Mouse (Mus musculus) stomach, embryonic 15.5 days (tissue): ENCODE results near the gene Rnf144a. TPM values are rescaled to one million over a fixed set of nuclear protein-coding genes. Genes with fewer than 3 reads are reported as not detected.
A peak's percentile ranks its signal among the peaks of the same experiment; 100 is the strongest.

Experiments
- ATAC-seq: fragments of 200-750 bp; cut with Nextera tagmentation; 2 replicates; pipeline ENCODE4 v1.8.0; 2017; ENCODE audit warnings: low read depth, moderate number of reproducible peaks, moderate TSS enrichment; ENCODE audit not compliant: insufficient read depth, low FRiP score
- H3K27ac ChIP-seq: fragments of 300-500 bp; sonication (generic); 2 replicates; pipeline ENCODE4 v1.5.1; 2015; ENCODE audit warnings: mild to moderate bottlenecking, inconsistent platforms
- H3K27me3 ChIP-seq: fragments of 300-500 bp; sonication (generic); replicated peaks from 2 replicates; pipeline ENCODE4 v1.6.1; 2015; ENCODE audit warnings: inconsistent platforms
- H3K36me3 ChIP-seq: fragments of 300-500 bp; sonication (generic); 2 replicates; pipeline ENCODE4 v1.6.1; 2015; ENCODE audit warnings: inconsistent platforms
- H3K4me1 ChIP-seq: fragments of 300-500 bp; sonication (generic); 2 replicates; pipeline ENCODE4 v1.6.1; 2015; ENCODE audit warnings: inconsistent platforms
- H3K4me2 ChIP-seq: fragments of 300-500 bp; sonication (generic); 2 replicates; pipeline ENCODE4 v1.6.1; 2015; ENCODE audit warnings: mild to moderate bottlenecking, inconsistent platforms
- H3K4me3 ChIP-seq: fragments of 300-500 bp; sonication (generic); replicated peaks from 2 replicates; pipeline ENCODE4 v1.5.1; 2015; ENCODE audit warnings: inconsistent platforms
- H3K9ac ChIP-seq: fragments of 300-500 bp; sonication (generic); 2 replicates; pipeline ENCODE4 v1.6.1; 2015; ENCODE audit warnings: inconsistent platforms
- H3K9me3 ChIP-seq: fragments of 300-500 bp; sonication (generic); 2 replicates; pipeline ENCODE4 v1.6.1; 2016; ENCODE audit warnings: inconsistent platforms
- WGBS: fragments of 180-500 bp; shearing (Covaris S2); methylation state at CpG from one replicate; pipeline ENCODE4 v1.1.7; 2015; 5-methylcytosine and 5-hydroxymethylcytosine counted together
- polyA plus RNA-seq: library from polyadenylated mRNA; unstranded; fragments of >200 nt; fragmentation: Nextera tagmentation; extraction: Ambion mirVana; gene quantifications from 2 replicates; pipeline ENCODE4 v1.2.1, GENCODE M21; 2015

Rnf144a gene
- polyA plus RNA-seq, result 19.2 and 20.0 TPM in 2 replicates

DNA sequence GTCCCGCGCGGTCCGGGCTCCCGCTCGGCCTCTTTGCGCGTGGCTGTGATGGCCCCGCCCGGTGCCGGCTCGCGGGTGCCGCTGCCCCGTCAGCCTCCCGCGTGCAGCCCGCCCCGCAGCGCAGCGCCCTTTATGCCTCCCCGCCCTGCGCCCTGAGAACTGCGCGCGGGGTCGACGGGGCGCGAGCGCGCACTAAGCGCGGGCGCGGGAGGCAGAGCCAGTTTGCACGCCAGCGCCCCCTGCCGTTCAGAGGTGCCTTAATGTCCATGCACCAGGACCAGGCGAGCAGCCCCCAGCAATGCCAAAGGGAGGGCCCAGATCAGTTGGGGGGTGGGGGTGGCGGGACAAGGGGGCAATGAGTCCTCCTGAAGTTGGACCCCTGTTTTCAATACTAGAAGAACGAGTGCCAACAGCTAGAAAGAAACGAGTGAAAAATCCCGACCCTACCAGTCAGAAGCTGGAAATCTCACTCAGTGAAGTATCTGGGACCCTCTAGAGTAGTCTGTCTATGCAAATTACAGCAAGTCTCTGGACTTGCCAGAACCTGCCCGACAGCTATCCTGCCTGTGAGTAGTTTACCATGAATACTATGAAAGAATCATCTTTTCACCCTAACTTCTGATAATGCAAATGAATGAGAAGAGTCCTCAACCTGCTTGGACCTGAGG lies at the start of gene Rnf144a:
Rnf144a (minus strand) TSS at position 151 of the 668 bp plus-strand sequence.
- peak within 1 kb of the TSS; percentile 89 for H3K4me2 ChIP-seq
- no peaks in the 10 kb centered on the region for H3K36me3 ChIP-seq
- no peaks in the 10 kb centered on the region for H3K9me3 ChIP-seq
- ATAC-seq, result peak; percentile 80; the same call in 1 of the 2 replicates
- peak within 1 kb of the TSS; percentile 83 for H3K9ac ChIP-seq
- H3K4me3 ChIP-seq, result peak within 1 kb of the TSS; percentile 95
- H3K4me1 ChIP-seq, result peaks cover 13% of the 10 kb centered on the region; the same call in 1 of the 2 replicates
- WGBS, result 2% methylated on average over 42 of the region's 45 CpGs
- H3K27ac ChIP-seq, result peak within 1 kb of the TSS; percentile 59; the same call in 1 of the 2 replicates
- H3K27me3 ChIP-seq, result no peaks in the 10 kb centered on the region

DNA sequence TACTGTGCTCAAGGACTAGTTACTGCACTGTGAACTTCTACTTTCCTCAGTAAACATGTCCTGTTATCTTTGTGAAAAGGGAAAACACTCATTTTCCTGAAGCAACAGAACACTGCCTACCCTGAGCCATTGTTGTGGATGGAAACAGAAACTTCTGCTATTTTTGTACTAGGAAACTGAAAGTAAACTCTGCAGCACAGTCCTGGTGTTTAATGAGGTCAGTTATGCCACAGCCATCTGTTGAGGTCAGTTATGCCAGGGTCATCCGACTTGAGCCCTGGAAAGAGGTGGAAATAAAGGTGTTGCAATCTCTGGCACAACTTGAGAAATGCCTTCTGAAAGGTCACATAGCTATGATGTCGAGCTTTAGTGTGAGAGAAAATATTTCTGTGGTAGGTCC lies 45.0 kb upstream of the Rnf144a start:
- no peak for ATAC-seq
- peaks cover 8% of the 10 kb centered on the region for H3K4me1 ChIP-seq
- no peaks in the 10 kb centered on the region for H3K36me3 ChIP-seq
- no peaks in the 10 kb centered on the region for H3K9me3 ChIP-seq
- no peak overlapping the region for H3K4me3 ChIP-seq
- H3K27ac ChIP-seq, result no peak overlapping the region
- H3K27me3 ChIP-seq, result no peaks in the 10 kb centered on the region
- H3K4me2 ChIP-seq, result no peak overlapping the region
- H3K9ac ChIP-seq, result no peak overlapping the region
- WGBS, result 41% methylated on average over 2 of the region's 2 CpGs

GRCm38 (mm10) chr12:26456028-26456698 lies 41.1 kb upstream of the Rnf144a start, which contains the start of gene Rsad2:
Gene Rsad2, minus strand, starts transcription at chr12:26456452.
- WGBS, result 27% methylated on average over 13 of the region's 13 CpGs
- H3K27ac ChIP-seq, result peak within 1 kb of the TSS; percentile 26; the same call in 1 of the 2 replicates

GRCm38 (mm10) chr12:26454682-26455081 lies 39.6 kb upstream of the Rnf144a start:
- 45% methylated on average over 5 of the region's 5 CpGs for WGBS
- Histone ChIP-seq H3K4me1 (peaks cover 8% of the 10 kb centered on the region), H3K27me3 (no peaks in the 10 kb centered on the region), H3K36me3 (no peaks in the 10 kb centered on the region), H3K4me2 (no peak overlapping the region), H3K4me3 (no peak overlapping the region), H3K9ac (no peak overlapping the region), H3K9me3 (no peaks in the 10 kb centered on the region), H3K27ac (no peak overlapping the region)
- no peak; the same call in 1 of the 2 replicates for ATAC-seq

More at GRCm38 (mm10) chr12:26456028-26456698, 41.1 kb upstream of the Rnf144a start, which contains the start of gene Rsad2:
- peak within 1 kb of the TSS; percentile 11 for H3K4me3 ChIP-seq
- H3K36me3 ChIP-seq, result no peaks in the 10 kb centered on the region
- no peak within 1 kb of the TSS for H3K9ac ChIP-seq
- no peaks in the 10 kb centered on the region for H3K27me3 ChIP-seq
- H3K9me3 ChIP-seq, result no peaks in the 10 kb centered on the region
- H3K4me1 ChIP-seq, result peaks cover 8% of the 10 kb centered on the region
- ATAC-seq, result peak; percentile 88
- H3K4me2 ChIP-seq, result peak within 1 kb of the TSS; percentile 46

DNA sequence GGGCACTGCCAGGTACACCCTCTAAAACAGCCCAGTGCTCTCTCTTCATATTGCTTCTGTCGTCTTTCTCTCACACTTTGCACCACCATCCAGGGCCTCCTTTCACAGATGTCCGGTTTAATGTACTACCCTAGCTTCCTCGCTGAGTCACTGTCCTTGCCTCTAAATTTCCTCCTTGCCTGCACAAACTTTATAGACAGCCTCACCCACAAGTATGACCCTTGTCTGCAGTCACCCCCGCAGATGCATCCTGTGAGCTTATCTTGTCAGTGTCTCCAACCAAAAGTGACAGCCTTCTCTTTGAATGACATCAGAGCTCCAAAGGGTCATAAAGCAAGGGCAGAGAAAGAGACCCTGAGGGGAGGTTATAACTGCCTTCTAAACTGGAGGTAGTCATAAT lies 37.9 kb upstream of the Rnf144a start:
- Histone ChIP-seq H3K27ac (no peak overlapping the region), H3K9me3 (no peaks in the 10 kb centered on the region), H3K36me3 (no peaks in the 10 kb centered on the region), H3K9ac (no peak overlapping the region), H3K4me3 (no peak overlapping the region), H3K4me2 (no peak overlapping the region), H3K4me1 (peaks cover 8% of the 10 kb centered on the region), H3K27me3 (no peaks in the 10 kb centered on the region)
- 63% methylated on average over 4 of the region's 4 CpGs for WGBS
- no peak for ATAC-seq

DNA sequence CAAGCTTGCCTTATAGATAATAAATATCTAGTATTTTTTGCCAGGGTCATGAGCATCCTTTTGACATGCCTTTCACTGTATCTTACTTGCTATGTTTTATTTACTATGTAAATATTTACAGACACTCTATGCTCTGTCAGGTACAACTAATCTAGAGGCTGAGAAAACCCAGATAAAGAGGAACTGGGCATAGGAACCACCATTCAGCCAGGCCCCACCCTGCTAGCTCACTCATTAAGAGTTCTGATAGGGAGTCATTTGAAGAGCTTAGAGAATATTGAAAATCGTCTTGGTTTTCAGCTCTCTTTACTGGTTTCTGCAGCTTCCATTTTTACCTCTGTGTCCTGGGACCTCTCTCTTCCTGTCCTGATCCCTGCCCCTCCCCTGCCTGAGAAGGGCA lies 36.1 kb upstream of the Rnf144a start:
- Histone ChIP-seq H3K4me2 (no peak overlapping the region), H3K36me3 (no peaks in the 10 kb centered on the region), H3K27ac (no peak overlapping the region), H3K9me3 (no peaks in the 10 kb centered on the region), H3K9ac (no peak overlapping the region), H3K4me1 (peaks cover 6% of the 10 kb centered on the region), H3K4me3 (no peak overlapping the region), H3K27me3 (no peaks in the 10 kb centered on the region)
- no peak for ATAC-seq
- 28% methylated on average over 1 of the region's 1 CpGs for WGBS

DNA sequence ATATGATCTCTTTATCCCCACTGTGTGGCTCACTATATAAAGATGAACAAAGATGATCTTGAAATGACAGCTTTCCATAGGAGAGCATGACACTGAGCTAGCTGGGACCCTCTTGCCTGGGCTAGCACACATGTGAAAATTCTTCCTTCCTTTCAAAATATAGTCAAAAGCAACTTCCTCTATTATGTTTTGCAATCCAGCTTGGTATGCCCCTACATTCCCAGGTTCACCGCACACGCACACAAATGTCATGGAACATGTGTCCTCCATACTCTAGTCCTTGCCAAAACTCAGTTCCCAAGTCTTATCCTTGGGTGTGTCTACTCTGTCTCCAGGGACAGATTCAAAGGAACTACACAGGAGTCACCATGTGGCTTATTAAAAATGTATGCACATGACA lies 34.4 kb upstream of the Rnf144a start:
- 96% methylated on average over 2 of the region's 2 CpGs for WGBS
- Histone ChIP-seq H3K4me3 (no peak overlapping the region), H3K4me2 (no peak overlapping the region), H3K9ac (no peak overlapping the region), H3K27me3 (no peaks in the 10 kb centered on the region), H3K27ac (no peak overlapping the region), H3K4me1 (no peaks in the 10 kb centered on the region), H3K9me3 (no peaks in the 10 kb centered on the region), H3K36me3 (no peaks in the 10 kb centered on the region)
- ATAC-seq, result no peak

- Histone ChIP-seq H3K4me2 (no peak overlapping the region), H3K9me3 (no peaks in the 10 kb centered on the region), H3K4me1 (no peaks in the 10 kb centered on the region), H3K9ac (no peak overlapping the region), H3K4me3 (no peak overlapping the region), H3K27ac (no peak overlapping the region), H3K27me3 (no peaks in the 10 kb centered on the region), H3K36me3 (no peaks in the 10 kb centered on the region)
- ATAC-seq, result no peak
- WGBS, result 76% methylated on average over 4 of the region's 4 CpGs
Measured at GRCm38 (mm10) chr12:26446377-26447045, 31.5 kb upstream of the Rnf144a start.

DNA sequence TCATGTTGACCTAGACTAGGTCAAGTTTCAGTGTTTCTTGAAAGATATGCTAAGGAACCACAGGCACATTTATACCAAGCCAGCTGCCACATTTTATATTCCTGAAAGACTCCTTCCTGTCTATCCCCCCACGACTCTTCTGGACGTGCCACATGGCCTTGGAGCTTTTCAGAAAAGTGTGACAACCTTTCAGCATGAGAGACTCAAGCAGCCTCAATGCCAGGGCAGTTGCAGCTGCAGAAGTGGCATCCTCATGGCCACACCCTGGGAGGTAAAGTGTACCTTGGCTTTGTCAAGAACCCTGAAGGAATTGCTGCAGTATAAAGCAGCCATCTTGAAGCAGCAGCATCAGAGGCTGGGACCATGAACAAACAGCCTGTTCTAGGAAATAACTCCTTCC lies 29.5 kb upstream of the Rnf144a start:
- Histone ChIP-seq H3K9me3 (no peaks in the 10 kb centered on the region), H3K36me3 (no peaks in the 10 kb centered on the region), H3K4me3 (no peak overlapping the region), H3K9ac (no peak overlapping the region), H3K4me1 (no peaks in the 10 kb centered on the region), H3K27me3 (no peaks in the 10 kb centered on the region), H3K27ac (no peak overlapping the region), H3K4me2 (no peak overlapping the region)
- WGBS, result 63% methylated on average over 2 of the region's 2 CpGs
- ATAC-seq, result no peak

- no peak overlapping the region for H3K4me2 ChIP-seq
- 1% methylated on average over 2 of the region's 2 CpGs for WGBS
- H3K36me3 ChIP-seq, result no peaks in the 10 kb centered on the region
- no peak overlapping the region for H3K9ac ChIP-seq
- no peak overlapping the region for H3K4me3 ChIP-seq
- H3K9me3 ChIP-seq, result no peaks in the 10 kb centered on the region
- ATAC-seq, result no peak
- H3K4me1 ChIP-seq, result no peaks in the 10 kb centered on the region
- H3K27me3 ChIP-seq, result no peaks in the 10 kb centered on the region
- no peak overlapping the region for H3K27ac ChIP-seq
Measured at GRCm38 (mm10) chr12:26444054-26444453, 29.0 kb upstream of the Rnf144a start.

DNA sequence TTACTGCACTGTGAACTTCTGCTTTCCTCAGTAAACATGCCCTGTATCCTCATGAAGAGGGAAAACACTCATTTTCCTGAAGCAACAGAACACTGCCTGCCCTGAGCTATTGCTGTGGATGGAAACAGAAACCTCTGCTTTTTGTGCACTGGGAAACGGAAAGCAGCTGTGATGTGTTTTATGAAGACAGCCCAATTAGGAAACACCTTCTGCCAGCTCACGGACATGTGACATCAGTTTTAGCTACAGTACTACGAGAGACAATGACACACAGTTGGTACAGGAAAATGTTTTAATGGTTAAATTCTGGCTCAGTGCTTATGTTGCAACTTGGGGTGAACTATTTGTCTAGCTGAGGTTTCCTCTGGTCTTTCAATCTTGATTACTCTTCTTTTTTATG lies 24.3 kb upstream of the Rnf144a start:
- ATAC-seq, result no peak
- no peaks in the 10 kb centered on the region for H3K27me3 ChIP-seq
- H3K4me1 ChIP-seq, result no peaks in the 10 kb centered on the region
- H3K9ac ChIP-seq, result no peak overlapping the region
- no peak overlapping the region for H3K4me3 ChIP-seq
- H3K27ac ChIP-seq, result no peak overlapping the region
- H3K9me3 ChIP-seq, result no peaks in the 10 kb centered on the region
- H3K4me2 ChIP-seq, result no peak overlapping the region
- H3K36me3 ChIP-seq, result no peaks in the 10 kb centered on the region
- 51% methylated on average over 3 of the region's 3 CpGs for WGBS

DNA sequence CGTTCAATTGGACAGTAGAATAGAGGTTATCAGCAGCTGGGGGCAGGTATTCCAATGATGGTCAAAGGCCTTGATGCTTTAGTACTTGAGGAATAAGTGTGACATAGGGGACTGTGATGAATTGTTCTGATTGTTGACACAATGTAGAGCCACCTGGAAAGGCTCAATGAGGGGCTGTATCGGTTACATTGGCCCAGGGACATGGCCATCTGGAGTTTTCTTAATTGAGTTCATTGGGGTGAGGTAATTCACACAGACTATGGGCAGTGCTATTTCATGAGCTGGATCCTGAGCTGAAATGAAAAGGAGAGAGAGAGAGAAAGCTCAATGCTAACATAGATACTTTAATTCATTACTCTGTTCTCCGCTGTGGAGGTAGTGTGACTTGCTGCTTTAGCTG lies 22.9 kb upstream of the Rnf144a start:
- WGBS, result 44% methylated on average over 3 of the region's 3 CpGs
- Histone ChIP-seq H3K9me3 (no peaks in the 10 kb centered on the region), H3K4me2 (no peak overlapping the region), H3K4me1 (no peaks in the 10 kb centered on the region), H3K27me3 (no peaks in the 10 kb centered on the region), H3K9ac (no peak overlapping the region), H3K36me3 (no peaks in the 10 kb centered on the region), H3K27ac (no peak overlapping the region), H3K4me3 (no peak overlapping the region)
- no peak for ATAC-seq
